Mouse (Mus musculus): Measurements from ENCODE around the gene Rara. TPM values are rescaled to one million over a fixed set of nuclear protein-coding genes. Genes with fewer than 3 reads are reported as not detected.
"Not testable (repeated sequence)": the region's sequence is repeated elsewhere in the genome, so short reads cannot be mapped to it uniquely, and the experiment has no call there.

The Rara gene
- total RNA-seq, 4 experiments from 2014 or later, result 21.3 to 36.8 (median 30.8) TPM

DNA sequence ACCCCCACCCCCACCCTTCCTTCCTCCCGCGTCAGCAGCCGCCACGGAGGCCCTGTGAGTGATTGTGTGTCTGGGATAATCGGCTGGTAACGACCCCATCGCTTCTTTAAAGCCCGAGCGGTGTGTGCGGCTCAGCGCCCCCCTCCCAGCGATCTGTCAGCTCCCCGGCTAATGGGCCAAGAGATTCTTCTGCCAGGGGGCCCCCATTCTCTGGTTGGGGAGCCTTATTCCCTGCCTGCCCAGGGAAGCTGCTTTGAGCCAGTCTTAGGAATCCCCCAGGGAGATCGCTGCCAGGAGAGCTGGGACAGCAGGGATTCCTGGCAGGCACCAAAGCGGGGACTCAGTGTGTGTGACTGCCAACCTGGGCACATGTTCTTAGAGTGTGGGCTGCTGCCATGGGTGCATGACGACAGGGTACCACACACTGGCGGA lies 41.9 kb downstream of the Rara start:
- no peak for DNase-seq

DNA sequence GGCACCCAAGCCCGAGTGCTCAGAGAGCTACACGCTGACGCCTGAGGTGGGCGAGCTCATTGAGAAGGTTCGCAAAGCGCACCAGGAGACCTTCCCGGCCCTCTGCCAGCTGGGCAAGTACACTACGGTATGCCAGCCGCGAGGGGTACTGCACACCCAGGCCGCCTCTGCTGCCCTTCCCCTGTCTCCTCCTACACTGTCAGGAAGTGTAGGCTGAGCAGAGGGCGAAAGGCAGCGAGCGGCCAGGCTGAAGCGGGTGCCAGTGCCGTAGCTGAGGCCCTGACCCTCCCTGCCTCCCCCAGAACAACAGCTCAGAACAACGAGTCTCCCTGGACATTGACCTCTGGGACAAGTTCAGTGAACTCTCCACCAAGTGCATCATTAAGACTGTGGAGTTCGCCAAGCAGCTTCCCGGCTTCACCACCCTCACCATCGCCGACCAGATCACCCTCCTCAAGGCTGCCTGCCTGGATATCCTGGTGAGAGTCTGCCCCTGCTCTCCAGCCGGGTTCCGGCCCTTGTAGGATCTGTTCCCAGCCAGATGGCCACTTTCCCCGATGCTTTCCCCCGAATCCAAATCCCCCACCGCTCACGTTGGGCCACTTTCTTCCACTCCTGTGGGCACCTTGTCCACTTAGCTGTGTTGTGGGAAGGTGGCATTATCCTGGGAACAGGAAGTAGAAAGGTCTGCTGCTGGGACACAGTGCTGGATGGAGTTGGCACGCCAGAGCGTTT lies 42.7 kb downstream of the Rara start:
- DNase-seq, result no peak

DNA sequence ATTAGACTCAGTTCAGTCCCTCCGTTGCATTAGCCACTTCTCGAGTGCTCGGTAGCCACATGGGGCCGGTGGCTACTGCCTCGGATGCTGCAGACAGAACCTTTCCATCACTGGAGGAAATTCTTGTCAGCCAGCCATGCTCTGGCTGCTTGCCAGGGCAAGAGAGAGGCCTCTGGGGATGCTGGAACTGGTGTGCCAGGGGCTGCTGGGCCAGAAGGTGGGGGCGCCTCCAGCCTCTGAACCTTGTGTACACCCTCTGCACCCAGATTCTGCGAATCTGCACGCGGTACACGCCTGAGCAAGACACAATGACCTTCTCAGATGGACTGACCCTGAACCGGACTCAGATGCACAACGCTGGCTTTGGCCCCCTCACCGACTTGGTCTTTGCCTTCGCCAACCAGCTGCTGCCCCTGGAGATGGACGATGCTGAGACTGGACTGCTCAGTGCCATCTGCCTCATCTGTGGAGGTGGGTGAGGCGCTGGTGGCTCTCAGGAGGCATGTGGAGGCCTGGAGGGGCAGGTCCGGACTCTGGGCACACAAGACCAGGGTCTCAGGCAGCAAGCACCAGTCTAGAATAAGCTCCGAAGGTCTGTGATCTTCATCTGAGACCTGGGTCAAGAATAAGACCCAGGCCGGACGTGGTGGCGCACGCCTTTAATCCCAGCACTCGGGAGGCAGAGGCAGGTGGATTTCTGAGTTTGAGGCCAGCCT lies 43.9 kb downstream of the Rara start:
- DNase-seq, result peak; percentile 57

DNA sequence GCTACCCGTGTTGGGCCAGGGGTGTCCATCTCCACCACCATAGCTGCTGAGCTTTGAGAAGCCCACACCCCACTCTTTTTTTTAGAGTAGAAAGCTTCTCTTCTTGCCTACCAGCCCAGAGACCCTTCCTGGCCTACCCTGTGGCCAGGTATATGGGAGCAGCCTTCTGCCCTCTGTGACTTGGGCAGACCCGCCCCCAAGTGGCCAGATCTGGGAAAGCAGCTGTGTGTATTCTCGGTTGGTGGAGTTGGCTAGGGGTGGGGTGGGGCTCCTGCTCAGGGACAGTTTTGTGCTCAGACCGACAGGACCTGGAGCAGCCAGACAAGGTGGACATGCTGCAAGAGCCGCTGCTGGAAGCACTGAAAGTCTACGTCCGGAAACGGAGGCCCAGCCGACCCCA lies 44.6 kb downstream of the Rara start:
- DNase-seq, result peak; percentile 80

DNA sequence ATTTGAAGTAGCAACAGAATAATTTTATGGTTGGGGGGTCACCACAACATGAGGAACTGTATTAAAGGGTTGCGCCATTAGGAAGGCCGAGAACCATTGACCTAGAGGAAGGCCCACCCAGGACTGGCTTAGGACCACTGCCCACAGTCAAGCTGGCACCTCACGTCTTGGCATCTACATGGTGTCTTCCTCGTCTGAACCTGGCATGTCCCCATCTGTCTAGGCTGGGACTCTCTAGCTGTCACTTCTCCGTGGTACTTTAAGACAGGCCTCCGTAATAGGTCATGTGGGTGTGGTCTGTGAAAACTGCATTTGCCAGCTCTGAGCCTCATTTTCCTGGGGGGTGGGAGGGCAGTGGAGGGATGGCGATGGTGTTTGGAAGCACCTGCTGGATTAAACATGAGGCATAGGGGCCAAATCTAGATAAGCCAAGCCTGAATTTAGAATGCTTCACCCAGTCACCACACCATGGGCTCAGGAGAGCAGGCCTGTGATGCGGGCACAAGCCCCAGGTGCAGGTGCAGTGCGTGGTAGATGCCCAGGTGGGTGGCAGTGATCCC lies 45.3 kb downstream of the Rara start:
- no peak for DNase-seq

DNA sequence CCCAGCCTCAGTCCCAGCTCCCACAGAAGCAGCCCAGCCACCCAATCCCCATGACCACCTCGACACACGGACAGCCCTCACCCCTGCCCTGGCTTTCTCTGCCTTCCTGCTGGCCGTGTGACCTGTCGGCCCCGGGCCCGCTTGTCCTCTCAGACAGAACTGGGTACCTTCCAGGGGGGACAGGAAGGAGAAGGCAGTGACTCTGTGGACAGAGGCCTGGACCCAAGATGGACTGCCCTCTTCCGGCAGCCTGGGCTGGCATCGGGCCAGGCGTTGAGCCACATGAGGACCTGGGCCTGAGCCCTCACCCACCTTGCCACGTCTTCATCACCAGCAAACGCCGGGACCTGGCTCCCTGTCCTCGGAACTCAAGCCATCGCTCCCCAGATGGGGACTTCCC lies 46.0 kb downstream of the Rara start:
- peak; percentile 46 for DNase-seq

GRCm38 (mm10) chr11:98974213-98974612 lies 46.6 kb downstream of the Rara start:
- no peak for DNase-seq

GRCm38 (mm10) chr11:98974871-98975719 lies 47.5 kb downstream of the Rara start:
- DNase-seq, result no peak

- no peak for DNase-seq
Measured at GRCm38 (mm10) chr11:98978526-98979148, 51.0 kb downstream of the Rara start.

GRCm38 (mm10) chr11:98979356-98979755 lies 51.7 kb downstream of the Rara start:
- DNase-seq, result no peak

DNA sequence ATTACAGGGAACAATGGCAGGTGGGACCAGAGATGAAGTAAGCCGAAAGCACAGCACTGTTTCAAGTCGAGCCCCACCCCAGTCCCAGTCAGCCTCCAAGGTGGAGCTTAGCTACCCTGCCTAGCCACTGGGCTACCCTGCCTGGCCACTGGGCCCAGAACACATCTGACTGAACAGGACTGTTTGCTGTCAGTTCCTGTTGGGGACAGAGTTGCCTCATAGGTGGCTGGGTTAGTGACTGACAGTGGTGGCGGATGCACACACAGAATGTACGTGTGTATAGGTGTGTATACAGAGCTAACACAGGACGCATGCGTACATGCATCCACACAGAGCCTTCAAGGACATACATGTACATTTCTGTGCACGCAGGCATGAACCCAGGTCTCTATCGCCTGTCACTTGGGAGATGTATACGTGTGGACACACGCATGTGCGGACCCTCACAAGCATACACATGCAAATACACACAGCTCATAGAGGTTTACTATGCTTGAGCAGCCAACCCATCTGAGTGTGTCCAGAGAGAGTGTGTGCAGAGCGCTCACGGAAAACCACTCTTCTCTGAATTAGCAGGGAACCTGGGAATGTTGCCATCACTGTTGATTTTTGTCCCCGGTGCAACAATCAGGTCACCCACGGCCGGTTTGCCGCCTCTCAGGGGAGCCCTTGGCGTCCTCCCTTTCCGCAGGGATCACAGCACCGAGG lies 53.8 kb downstream of the Rara start:
- DNase-seq, result no peak

- DNase-seq, result no peak
Measured at GRCm38 (mm10) chr11:98981997-98982772, 54.6 kb downstream of the Rara start.

GRCm38 (mm10) chr11:98982773-98983133 lies 55.1 kb downstream of the Rara start, which contains the start of gene Gjd3:
Gjd3 (minus strand) TSS chr11:98983016.
- no peak for DNase-seq

DNA sequence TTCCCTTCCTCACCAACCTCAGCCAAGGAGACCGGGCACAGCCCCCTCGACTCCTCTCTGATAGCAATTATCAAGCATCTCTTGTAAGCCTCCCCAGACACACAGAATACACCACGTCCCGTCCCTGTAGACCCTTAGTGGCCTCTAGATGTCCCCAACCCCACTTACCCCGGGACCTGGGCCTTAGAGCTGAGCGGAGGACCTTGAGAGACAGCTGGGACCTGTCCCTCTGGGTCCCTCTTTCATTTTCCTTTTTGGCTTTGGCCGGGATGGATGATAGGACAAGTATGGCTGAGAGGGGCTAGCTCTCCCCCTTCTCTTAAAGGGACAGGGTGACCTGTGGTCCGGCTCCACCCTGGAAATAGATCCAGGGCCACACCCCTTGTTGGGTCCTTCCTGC lies 55.9 kb downstream of the Rara start:
- DNase-seq, result no peak

DNA sequence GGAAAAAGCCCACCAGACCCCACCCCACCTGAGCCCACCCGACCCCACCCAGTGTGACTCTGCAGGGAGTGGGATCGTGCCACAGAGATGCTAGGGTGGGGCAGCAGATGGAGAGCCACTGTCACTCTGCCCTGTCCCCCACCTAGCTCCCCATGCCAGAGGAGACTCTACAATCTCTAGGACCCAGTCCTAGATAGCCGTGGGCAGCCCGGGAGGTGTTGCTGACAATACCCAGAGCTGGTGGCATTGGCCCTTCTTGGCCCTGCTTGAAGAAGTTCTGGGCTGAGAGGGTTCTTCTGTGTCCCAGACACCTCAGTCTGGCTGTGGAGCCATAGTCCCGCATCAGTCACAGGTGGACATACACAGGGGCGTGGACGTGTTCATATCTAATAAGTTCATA lies 57.9 kb downstream of the Rara start:
- no peak for DNase-seq

DNA sequence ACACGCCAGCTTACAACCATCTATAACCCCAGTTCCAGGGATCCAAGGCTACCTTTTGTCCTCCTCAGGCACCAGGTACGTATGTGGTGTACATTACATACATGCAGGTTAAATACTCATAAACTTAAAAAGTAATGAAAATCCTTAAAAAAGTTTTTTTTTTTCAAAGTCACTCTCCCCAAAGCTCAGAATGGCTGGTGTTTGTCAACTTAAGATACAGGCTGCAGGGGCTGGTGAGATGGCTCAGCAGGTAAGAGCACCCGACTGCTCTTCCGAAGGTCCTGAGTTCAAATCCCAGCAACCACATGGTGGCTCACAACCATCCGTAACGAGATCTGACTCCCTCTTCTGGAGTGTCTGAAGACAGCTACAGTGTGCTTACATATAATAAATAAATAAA lies 60.6 kb downstream of the Rara start:
- not testable (repeated sequence) for DNase-seq

DNA sequence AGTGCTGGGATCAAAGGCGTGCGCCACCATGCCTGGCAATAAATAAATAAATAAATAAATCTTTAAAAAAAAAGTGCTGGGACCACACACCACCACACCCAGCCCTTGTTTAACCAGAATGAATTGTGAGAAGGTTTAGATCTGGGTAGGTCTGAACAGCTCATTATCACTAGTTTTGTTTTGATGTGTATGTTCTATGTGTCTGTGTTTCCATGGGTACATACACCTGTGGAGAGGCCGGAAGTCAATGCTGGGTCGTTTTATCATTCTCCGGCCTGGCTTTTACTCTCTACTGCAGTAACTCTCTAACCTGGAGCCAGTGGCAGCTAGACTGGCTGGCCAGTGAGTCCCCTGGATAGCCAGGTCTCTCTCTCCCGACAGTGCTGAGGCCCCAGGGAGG lies 63.2 kb downstream of the Rara start:
- no peak for DNase-seq

- DNase-seq, result no peak
Measured at GRCm38 (mm10) chr11:98995987-98996386, 68.4 kb downstream of the Rara start.

- DNase-seq, result no peak
Measured at GRCm38 (mm10) chr11:98997659-98998058, 70.0 kb downstream of the Rara start.

DNA sequence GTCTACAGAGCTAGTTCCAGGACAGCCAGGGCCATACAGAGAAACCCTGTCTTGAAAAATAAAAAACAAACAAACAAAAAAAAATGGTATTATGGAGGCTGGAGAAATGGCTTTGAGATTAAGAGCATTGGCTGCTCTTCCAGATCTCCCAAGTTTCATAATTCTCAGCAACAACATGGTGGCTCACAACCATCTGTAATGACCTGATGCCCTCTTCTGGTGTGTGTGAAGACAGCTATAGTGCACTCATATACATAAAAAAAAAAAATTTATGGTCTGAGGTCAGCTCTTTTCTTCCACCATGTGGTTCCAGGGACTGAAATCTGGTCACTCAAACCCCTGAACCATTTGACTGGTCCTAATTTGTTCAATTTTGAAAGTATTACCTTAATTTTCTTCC lies 71.2 kb downstream of the Rara start:
- DNase-seq, result no peak

- no peak for DNase-seq
Measured at GRCm38 (mm10) chr11:98999243-98999642, 71.6 kb downstream of the Rara start.

Data from adrenal gland, adult 8-10 months (tissue).